Mouse (Mus musculus) intestine, embryonic 16.5 days (tissue): ENCODE results near the gene Adcy1. TPM values are rescaled to one million over a fixed set of nuclear protein-coding genes. Genes with fewer than 3 reads are reported as not detected.

Experiments used
- ATAC-seq: fragments of 200-750 bp; cut with Nextera tagmentation; 2 replicates; pipeline ENCODE4 v1.8.0; 2017; ENCODE audit warnings: moderate TSS enrichment, moderate library complexity
- H3K27ac ChIP-seq: fragments of 300-500 bp; sonication (generic); 2 replicates; pipeline ENCODE4 v1.5.1; 2014; ENCODE audit warnings: mild to moderate bottlenecking, low read length
- H3K27me3 ChIP-seq: fragments of 300-500 bp; sonication (generic); replicated peaks from 2 replicates; pipeline ENCODE4 v1.6.1; 2014; ENCODE audit warnings: low read length, control low read depth, mixed read lengths; ENCODE audit not compliant: control insufficient read depth, insufficient read depth
- H3K36me3 ChIP-seq: fragments of 300-500 bp; sonication (generic); 2 replicates; pipeline ENCODE4 v1.6.1; 2014; ENCODE audit warnings: low read length, control low read depth; ENCODE audit not compliant: control insufficient read depth, insufficient read depth
- H3K4me1 ChIP-seq: fragments of 300-500 bp; sonication (generic); 2 replicates; pipeline ENCODE4 v1.6.1; 2014; ENCODE audit warnings: low read length, control low read depth, mixed read lengths; ENCODE audit not compliant: control insufficient read depth, insufficient read depth
- H3K4me2 ChIP-seq: fragments of 300-500 bp; sonication (generic); 2 replicates; pipeline ENCODE4 v1.6.1; 2014; ENCODE audit warnings: low read depth, low read length, control low read depth
- H3K4me3 ChIP-seq: fragments of 300-500 bp; sonication (generic); 2 replicates; pipeline ENCODE4 v1.5.1; 2014; ENCODE audit warnings: mild to moderate bottlenecking, low read length
- H3K9ac ChIP-seq: fragments of 300-500 bp; sonication (generic); 2 replicates; pipeline ENCODE4 v1.6.1; 2014; ENCODE audit warnings: low read depth, low read length
- H3K9me3 ChIP-seq: fragments of 300-500 bp; sonication (generic); 2 replicates; pipeline ENCODE4 v1.6.1; 2016; ENCODE audit warnings: low read length, control low read depth; ENCODE audit not compliant: control insufficient read depth
- WGBS: fragments of 180-500 bp; shearing (Covaris S2); extraction: QIAGEN DNeasy Blood & Tissue Kit; methylation state at CpG from one replicate; pipeline ENCODE4 v1.1.7; 2014; 5-methylcytosine and 5-hydroxymethylcytosine counted together
- polyA plus RNA-seq: library from polyadenylated mRNA; unstranded; fragments of >200 nt; fragmentation: Nextera tagmentation; extraction: Ambion mirVana; gene quantifications from 2 replicates; pipeline ENCODE4 v1.2.1, GENCODE M21; 2015

Gene Adcy1
- polyA plus RNA-seq, 1 experiment from 2014 or later: 0.68 TPM

- Histone ChIP-seq H3K27ac (no peak overlapping the region), H3K4me1 (peaks cover 1% of the 10 kb centered on the region; the same call in 1 of the 2 replicates)
- 61% methylated on average over 2 of the region's 2 CpGs for WGBS
These were observed 116.0 kb downstream of the Adcy1 start for GRCm38 (mm10) chr11:7179276-7179675.

GRCm38 (mm10) chr11:7182409-7183042 lies 119.2 kb downstream of the Adcy1 start:
- Histone ChIP-seq H3K36me3 (no peaks in the 10 kb centered on the region), H3K9me3 (no peaks in the 10 kb centered on the region), H3K27ac (no peak overlapping the region), H3K27me3 (no peaks in the 10 kb centered on the region), H3K4me1 (peaks cover 5% of the 10 kb centered on the region; the same call in 1 of the 2 replicates), H3K4me3 (no peak overlapping the region), H3K9ac (no peak overlapping the region), H3K4me2 (no peak overlapping the region)
- WGBS: 44% methylated on average over 8 of the region's 8 CpGs
- ATAC-seq: no peak

More at GRCm38 (mm10) chr11:7179276-7179675, 116.0 kb downstream of the Adcy1 start:
- Histone ChIP-seq H3K9ac (no peak overlapping the region), H3K9me3 (no peaks in the 10 kb centered on the region), H3K4me3 (no peak overlapping the region), H3K36me3 (no peaks in the 10 kb centered on the region), H3K27me3 (no peaks in the 10 kb centered on the region), H3K4me2 (no peak overlapping the region)
- peak; percentile 63 for ATAC-seq

GRCm38 (mm10) chr11:7184420-7184819 lies 121.1 kb downstream of the Adcy1 start:
- WGBS: 27% methylated on average over 1 of the region's 1 CpGs
- Histone ChIP-seq H3K4me1 (peaks cover 5% of the 10 kb centered on the region; the same call in 1 of the 2 replicates), H3K9ac (no peak overlapping the region), H3K27me3 (no peaks in the 10 kb centered on the region), H3K27ac (no peak overlapping the region), H3K4me2 (no peak overlapping the region), H3K4me3 (no peak overlapping the region), H3K36me3 (no peaks in the 10 kb centered on the region), H3K9me3 (no peaks in the 10 kb centered on the region)
- no peak for ATAC-seq

GRCm38 (mm10) chr11:7187472-7187871 lies 124.2 kb downstream of the Adcy1 start:
- H3K4me2 ChIP-seq: no peak overlapping the region
- peaks cover 5% of the 10 kb centered on the region; the same call in 1 of the 2 replicates for H3K4me1 ChIP-seq
- H3K27me3 ChIP-seq: no peaks in the 10 kb centered on the region
- H3K4me3 ChIP-seq: no peak overlapping the region
- 60% methylated on average over 8 of the region's 8 CpGs for WGBS
- H3K36me3 ChIP-seq: no peaks in the 10 kb centered on the region
- no peaks in the 10 kb centered on the region for H3K9me3 ChIP-seq
- H3K27ac ChIP-seq: no peak overlapping the region
- no peak for ATAC-seq
- H3K9ac ChIP-seq: no peak overlapping the region

GRCm38 (mm10) chr11:7188469-7188868 lies 125.2 kb downstream of the Adcy1 start, which contains the start of gene Gm11985:
Gm11985 (minus strand) TSS chr11:7188569.
- H3K27me3 ChIP-seq: no peaks in the 10 kb centered on the region
- no peak within 1 kb of the TSS for H3K4me3 ChIP-seq
- H3K9ac ChIP-seq: no peak within 1 kb of the TSS
- H3K36me3 ChIP-seq: no peaks in the 10 kb centered on the region
- no peaks in the 10 kb centered on the region for H3K9me3 ChIP-seq
- 90% methylated on average over 13 of the region's 13 CpGs for WGBS
- no peak within 1 kb of the TSS for H3K4me2 ChIP-seq
- ATAC-seq: no peak
- H3K4me1 ChIP-seq: peaks cover 5% of the 10 kb centered on the region; the same call in 1 of the 2 replicates
- H3K27ac ChIP-seq: no peak within 1 kb of the TSS

- no peak overlapping the region for H3K4me2 ChIP-seq
- no peak overlapping the region for H3K27ac ChIP-seq
- no peaks in the 10 kb centered on the region for H3K9me3 ChIP-seq
- no peak overlapping the region for H3K9ac ChIP-seq
- no peak overlapping the region for H3K4me3 ChIP-seq
- no peaks in the 10 kb centered on the region for H3K36me3 ChIP-seq
- ATAC-seq: no peak
- H3K27me3 ChIP-seq: no peaks in the 10 kb centered on the region
- peaks cover 6% of the 10 kb centered on the region; the same call in 1 of the 2 replicates for H3K4me1 ChIP-seq
- 46% methylated on average over 6 of the region's 6 CpGs for WGBS
These were observed 129.4 kb downstream of the Adcy1 start for GRCm38 (mm10) chr11:7192710-7193109.

GRCm38 (mm10) chr11:7193134-7193533 lies 129.8 kb downstream of the Adcy1 start:
- no peak overlapping the region for H3K4me2 ChIP-seq
- H3K4me1 ChIP-seq: peaks cover 6% of the 10 kb centered on the region; the same call in 1 of the 2 replicates
- no peak overlapping the region for H3K27ac ChIP-seq
- H3K4me3 ChIP-seq: no peak overlapping the region
- 55% methylated on average over 9 of the region's 9 CpGs for WGBS
- no peak for ATAC-seq
- no peaks in the 10 kb centered on the region for H3K9me3 ChIP-seq
- no peak overlapping the region for H3K9ac ChIP-seq
- H3K36me3 ChIP-seq: no peaks in the 10 kb centered on the region
- H3K27me3 ChIP-seq: no peaks in the 10 kb centered on the region

- Histone ChIP-seq H3K36me3 (no peaks in the 10 kb centered on the region), H3K9me3 (no peaks in the 10 kb centered on the region), H3K4me3 (no peak overlapping the region), H3K27ac (no peak overlapping the region), H3K4me1 (peaks cover 6% of the 10 kb centered on the region; the same call in 1 of the 2 replicates), H3K9ac (no peak overlapping the region), H3K4me2 (no peak overlapping the region), H3K27me3 (no peaks in the 10 kb centered on the region)
- 83% methylated on average over 10 of the region's 10 CpGs for WGBS
- no peak for ATAC-seq
These were observed 131.4 kb downstream of the Adcy1 start for GRCm38 (mm10) chr11:7194432-7195311.

- Histone ChIP-seq H3K4me1 (peaks cover 6% of the 10 kb centered on the region; the same call in 1 of the 2 replicates), H3K36me3 (no peaks in the 10 kb centered on the region), H3K27ac (no peak overlapping the region), H3K27me3 (no peaks in the 10 kb centered on the region), H3K9me3 (no peaks in the 10 kb centered on the region), H3K4me2 (no peak overlapping the region), H3K4me3 (no peak overlapping the region), H3K9ac (no peak overlapping the region)
- ATAC-seq: no peak
- 92% methylated on average over 4 of the region's 4 CpGs for WGBS
These were observed 132.0 kb downstream of the Adcy1 start for GRCm38 (mm10) chr11:7195312-7195685.
